Mouse (Mus musculus) spleen, postnatal 10 days (tissue): ENCODE data around the gene Atp8b3.

Experiments
- DNase-seq, 2 experiments: peaks; one replicate each; pipeline ENCODE4 v3.0.0; 2021 to 2022; ENCODE audit warnings: low spot score in 2 of 2

The Atp8b3 gene

DNA sequence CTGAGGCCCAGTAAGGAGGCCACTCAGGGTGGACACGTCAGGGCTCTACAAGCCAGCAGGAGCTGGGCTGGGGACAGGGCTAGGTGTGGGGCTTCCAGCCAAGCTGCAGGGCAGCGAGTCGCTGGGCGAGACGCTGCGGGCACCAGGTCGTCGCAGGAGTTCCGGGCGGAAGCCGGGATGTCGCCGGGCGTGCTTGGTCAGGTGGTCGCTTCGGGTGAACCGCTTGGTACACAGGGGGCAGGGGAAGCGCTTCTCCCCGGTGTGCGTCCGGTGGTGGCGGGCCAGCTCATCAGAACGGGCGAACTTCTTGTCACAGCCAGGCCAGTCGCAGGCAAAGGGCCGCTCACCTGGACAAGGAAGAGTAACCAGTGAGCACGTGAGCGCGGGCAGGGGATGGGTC, 30.0 kb upstream of the Atp8b3 start:
- DNase-seq: no peak

DNA sequence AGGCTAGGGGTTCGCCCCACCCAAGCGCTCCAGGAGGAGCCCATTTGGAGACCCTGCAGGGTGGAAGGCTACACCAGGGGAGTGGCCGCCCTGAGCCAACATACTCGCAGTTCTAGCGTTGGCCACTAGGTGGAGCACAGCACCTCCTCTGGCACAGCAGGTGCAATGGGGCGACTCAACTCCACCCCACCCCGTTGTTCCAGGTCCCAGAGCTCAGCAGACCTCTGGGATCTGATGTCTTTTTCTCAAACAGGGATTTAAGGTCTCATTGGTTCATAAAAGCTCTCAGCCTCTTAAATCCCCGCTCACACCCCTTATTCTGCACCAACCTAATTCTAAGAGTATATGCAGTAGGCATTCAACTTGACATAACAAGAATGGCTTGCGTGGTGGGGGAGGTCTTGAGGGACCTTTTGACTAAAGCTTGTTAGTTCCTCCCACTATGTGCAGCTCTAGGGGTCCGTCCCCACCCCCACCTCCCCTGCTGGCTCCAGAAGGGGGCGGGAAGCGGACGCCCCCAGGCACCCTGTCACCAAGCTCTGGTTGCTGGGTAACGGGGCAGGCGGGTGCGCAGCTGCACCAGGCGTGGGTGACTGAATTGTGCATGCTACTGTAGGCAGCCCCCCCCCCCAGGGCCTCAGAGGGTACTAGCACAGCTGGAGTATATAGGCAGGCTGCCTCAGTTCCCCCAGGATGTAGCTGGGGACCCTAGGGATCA, 27.6 kb upstream of the Atp8b3 start:
- peak; percentile 94 for DNase-seq

- peak; percentile 94 to 98 for DNase-seq
Observed at GRCm38 (mm10) chr10:80561116-80561944, 22.4 kb upstream of the Atp8b3 start, which contains the start of gene Rexo1. Rexo1 (minus strand) TSS chr10:80561560.

DNA sequence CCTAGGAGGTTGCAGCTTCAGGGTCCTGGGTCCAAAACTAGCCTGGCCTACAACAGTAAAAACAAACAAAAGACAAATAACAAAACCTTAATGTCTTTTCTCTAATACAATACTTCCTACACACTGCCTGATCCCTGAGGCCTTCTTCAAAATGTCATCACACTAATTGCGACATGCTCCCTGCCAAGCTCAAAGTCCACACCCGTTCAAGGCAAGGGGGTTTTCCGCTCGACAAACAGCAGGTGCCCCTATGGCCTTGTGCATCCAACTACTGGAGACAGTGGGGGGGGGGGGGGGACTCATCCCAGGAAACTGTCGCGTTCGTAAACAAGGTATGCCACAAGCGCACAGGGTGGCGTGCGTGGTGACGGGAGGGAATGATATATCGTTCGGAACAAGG, 21.7 kb upstream of the Atp8b3 start:
- no peak for DNase-seq

- DNase-seq: no peak
Observed at GRCm38 (mm10) chr10:80559431-80559830, 20.5 kb upstream of the Atp8b3 start.

DNA sequence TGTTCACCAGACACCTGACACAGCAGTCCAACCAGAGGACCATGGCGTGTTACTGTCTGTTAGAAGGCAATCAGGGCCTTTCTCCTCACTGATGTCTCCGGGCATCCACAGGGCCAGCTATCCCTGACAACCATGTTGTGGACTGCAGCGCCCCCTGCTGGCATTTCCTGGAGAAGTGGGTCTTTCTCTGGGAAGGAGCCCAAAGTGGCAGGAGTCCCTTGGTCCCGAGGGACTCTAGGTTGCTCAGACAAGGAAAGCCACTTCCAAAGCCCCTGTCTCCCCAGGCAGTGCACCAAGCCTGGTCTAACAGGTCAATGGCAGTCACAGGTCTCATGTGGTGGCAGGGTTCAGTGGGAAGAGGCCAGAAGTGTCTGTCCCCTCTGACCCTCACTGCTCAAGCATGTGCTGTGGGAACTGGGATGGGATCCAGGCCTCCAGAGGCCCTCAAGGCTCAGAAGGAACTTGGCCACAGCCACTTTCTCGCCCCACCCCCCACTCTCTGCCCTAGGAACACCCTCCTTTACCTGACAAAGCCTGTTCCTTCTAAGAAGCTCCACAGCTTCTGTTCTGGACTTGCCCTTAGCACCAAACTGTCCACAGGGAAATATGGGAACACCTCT, 18.5 kb upstream of the Atp8b3 start:
- peak; percentile 89 to 92 for DNase-seq

GRCm38 (mm10) chr10:80553997-80554396, 15.1 kb upstream of the Atp8b3 start:
- no peak for DNase-seq

- peak; percentile 57 to 77 for DNase-seq
Observed at GRCm38 (mm10) chr10:80553575-80553974, 14.7 kb upstream of the Atp8b3 start.

GRCm38 (mm10) chr10:80552364-80552763, 13.4 kb upstream of the Atp8b3 start:
- DNase-seq: no peak

GRCm38 (mm10) chr10:80549279-80549678, 10.4 kb upstream of the Atp8b3 start:
- DNase-seq: no peak

- peak; percentile 72 to 84 for DNase-seq
Observed at GRCm38 (mm10) chr10:80548428-80549006, 9.6 kb upstream of the Atp8b3 start.

DNA sequence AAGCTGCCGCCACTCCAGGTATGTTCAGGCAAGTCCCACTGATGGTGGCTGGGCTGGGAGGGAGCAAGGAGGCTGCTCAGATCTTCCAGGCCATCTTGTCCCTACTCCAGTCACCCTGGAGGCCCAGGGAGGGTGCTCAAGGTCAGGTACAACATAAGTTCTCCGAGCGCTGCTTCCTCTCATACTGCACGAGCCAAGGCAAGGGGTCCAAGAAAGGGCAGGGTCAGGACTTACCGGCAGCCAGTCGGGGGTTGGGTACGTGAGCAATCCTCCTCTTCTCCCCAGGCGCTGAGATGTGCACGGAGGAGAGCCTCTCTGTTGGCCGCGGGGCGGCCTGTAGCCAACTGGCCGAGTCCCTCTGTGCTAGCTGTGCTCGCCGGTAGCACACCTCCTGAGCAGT, 8.6 kb upstream of the Atp8b3 start:
- DNase-seq: no peak

DNA sequence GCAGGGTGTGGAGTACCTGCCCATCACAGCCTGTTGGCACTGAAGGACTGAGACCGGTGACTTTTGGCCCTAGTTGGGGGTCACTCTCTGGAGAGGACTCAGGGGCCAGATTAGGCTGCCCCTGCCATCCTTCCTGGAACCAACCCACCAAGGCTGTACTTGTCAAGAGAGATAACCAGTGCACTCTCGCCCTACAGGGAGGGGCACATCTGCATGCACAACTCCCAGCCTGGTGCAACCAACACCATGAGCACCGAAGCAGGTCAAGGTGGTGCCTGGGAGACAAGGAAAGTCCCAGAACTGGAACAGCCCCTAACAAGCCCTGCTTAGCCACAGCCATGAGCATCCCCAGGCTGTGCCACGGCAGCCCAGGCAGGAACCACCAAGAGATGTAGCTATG, 8.0 kb upstream of the Atp8b3 start:
- DNase-seq: no peak

GRCm38 (mm10) chr10:80545590-80545989, 6.7 kb upstream of the Atp8b3 start:
- DNase-seq: no peak

DNA sequence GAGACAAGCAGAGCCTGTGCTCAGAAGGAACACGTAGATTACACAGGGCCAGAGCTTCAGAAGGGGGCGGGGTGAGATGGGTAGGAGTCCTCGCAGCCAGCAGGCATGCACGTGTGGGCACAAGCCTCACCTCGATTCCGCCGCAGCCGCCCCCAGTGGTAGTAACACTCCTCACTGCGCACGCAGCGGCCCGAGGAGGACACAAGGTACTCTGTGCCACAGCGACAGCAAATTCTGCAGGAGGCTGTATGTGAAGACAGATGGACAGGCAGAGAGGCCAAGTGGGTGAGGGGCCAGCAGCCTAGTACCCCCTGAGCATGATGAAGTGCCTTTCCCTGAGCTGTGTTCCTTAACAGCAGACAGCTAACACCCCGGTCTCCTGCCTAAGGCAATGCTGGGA, 4.9 kb upstream of the Atp8b3 start:
- DNase-seq: no peak

- DNase-seq: no peak
Observed at GRCm38 (mm10) chr10:80539493-80539892, 569 bp upstream of the Atp8b3 start.

DNA sequence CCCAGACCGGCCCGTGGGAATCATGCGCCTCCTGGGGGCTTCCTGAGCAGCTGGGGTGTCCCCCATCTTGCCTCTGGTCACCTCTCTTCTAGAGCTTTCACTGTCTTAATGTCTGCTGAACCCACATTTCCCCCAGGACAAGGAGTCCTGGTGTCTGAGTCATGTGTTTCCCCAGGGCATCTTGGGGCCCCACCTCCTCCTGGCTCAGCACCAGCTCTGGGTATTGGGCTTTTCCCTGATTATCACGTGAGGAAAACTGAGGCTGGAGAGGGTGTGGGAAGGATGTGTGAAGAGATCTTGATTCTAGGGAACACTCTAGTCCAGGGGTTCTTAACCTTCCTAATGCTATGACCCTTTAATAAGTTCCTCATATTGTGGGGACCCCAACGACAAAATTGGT, 744 bp downstream of the Atp8b3 start:
- DNase-seq: no peak

- peak; percentile 74 to 90 for DNase-seq
Observed at GRCm38 (mm10) chr10:80535711-80536110, 3.2 kb downstream of the Atp8b3 start.

- peak; percentile 76 to 89 for DNase-seq
Observed at GRCm38 (mm10) chr10:80535071-80535470, 3.9 kb downstream of the Atp8b3 start.

- peak; percentile 74 to 88 for DNase-seq
Observed at GRCm38 (mm10) chr10:80533704-80534103, 5.2 kb downstream of the Atp8b3 start.

- DNase-seq: peak in 1 of 2 experiments; percentile 63
Observed at GRCm38 (mm10) chr10:80532783-80533182, 6.1 kb downstream of the Atp8b3 start.

DNA sequence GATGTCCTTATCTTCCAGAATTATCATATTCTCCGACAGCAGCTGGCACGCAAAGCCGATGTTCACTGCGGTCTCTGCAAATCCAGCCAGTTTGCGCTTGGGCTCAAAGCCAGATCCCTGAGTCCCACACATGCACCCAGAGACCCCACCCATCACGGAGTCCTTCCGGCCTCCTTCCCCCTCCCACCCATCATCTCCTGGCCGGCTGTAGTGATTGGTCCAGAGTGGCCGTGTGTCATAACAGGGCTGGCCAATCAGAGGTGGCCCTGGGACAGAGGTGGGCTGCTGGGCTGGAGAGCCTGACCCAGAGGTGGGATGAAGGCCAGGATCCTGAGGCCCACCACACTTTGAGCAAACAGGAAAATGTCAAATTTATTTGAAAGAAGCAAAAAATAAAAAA, 12.8 kb downstream of the Atp8b3 start:
- DNase-seq: no peak
